In genomic region chr19:50331136-50331535, GRCm38 (mm10) we compare ENCODE assay signal across 24 mouse cellular contexts.
DNase-seq lines count a peak whose midpoint lies in the region; ATAC-seq and TF ChIP-seq lines count a peak whose summit lies in the region.
"Had no signal": no experiment of that assay in that cellular context is flagged by ENCODE, and none has a peak within 500 bp of the region (broad histone marks: within the 10 kb centered on the region; RNA-seq: fewer than 3 reads in every experiment).

No protein-coding gene starts in this region.

- TF ChIP-seq CTCF in kidney, adult 2 months (conservative IDR thresholded peaks at IDR 0.05; ENCODE audit: insufficient read depth, insufficient read length, low read depth, low read length) = no peak
- no peak for TF ChIP-seq CTCF in liver, adult 2 months (IDR thresholded peaks at IDR 0.05; ENCODE audit: low read depth, low read length)

- no peak for ATAC-seq in kidney, embryonic 14.5 days (ENCODE audit: low FRiP score, low TSS enrichment)
- ATAC-seq: activated CD4-positive, CD25-positive, alpha-beta regulatory T cell, adult 4 months; CD4-positive, CD25-positive, alpha-beta regulatory T cell, adult 4 months; forebrain, embryonic 13.5 days; forebrain, embryonic 15.5 days; Patski had no signal

- peaks cover 9% of the 10 kb centered on the region; the same call in 1 of the 2 replicates for H3K4me1 ChIP-seq in kidney, adult 2 months (ENCODE audit: control insufficient read depth, insufficient read depth, low read length)
- H3K4me1 ChIP-seq in kidney, embryonic 14.5 days (ENCODE audit: control insufficient read depth, insufficient read depth, low read length) = no peaks in the 10 kb centered on the region
- no peaks in the 10 kb centered on the region for H3K4me1 ChIP-seq in liver, adult 2 months (ENCODE audit: control insufficient read depth, insufficient read depth, low read length)
- H3K4me1 ChIP-seq: embryonic facial prominence, embryonic 10.5 days; embryonic facial prominence, embryonic 12.5 days; forebrain, embryonic 13.5 days; forebrain, embryonic 15.5 days had no signal

- no peak overlapping the region for H3K9ac ChIP-seq in kidney, embryonic 14.5 days (ENCODE audit: low read depth, low read length)
- H3K9ac ChIP-seq in liver, adult 2 months (ENCODE audit: low read depth, low read length) = no peak overlapping the region
- H3K9ac ChIP-seq: embryonic facial prominence, embryonic 12.5 days; forebrain, embryonic 13.5 days; forebrain, embryonic 15.5 days had no signal

- H3K9me3 ChIP-seq in kidney, embryonic 14.5 days (ENCODE audit: control insufficient read depth, low read length) = no peaks in the 10 kb centered on the region
- H3K9me3 ChIP-seq: embryonic facial prominence, embryonic 10.5 days; embryonic facial prominence, embryonic 12.5 days; forebrain, embryonic 13.5 days; forebrain, embryonic 15.5 days; G1E had no signal

- TF ChIP-seq POLR2A in kidney, adult 2 months (IDR thresholded peaks at IDR 0.05; ENCODE audit: low read depth, low read length) = no peak
- no peak for TF ChIP-seq POLR2A in liver, adult 2 months (IDR thresholded peaks at IDR 0.05; ENCODE audit: extremely low read depth, insufficient read depth, low read length)

- no peaks in the 10 kb centered on the region for H3K79me2 ChIP-seq in liver, adult 2 months (ENCODE audit: control insufficient read depth, insufficient read depth, low read length)

- no peaks in the 10 kb centered on the region for H3K27me3 ChIP-seq in kidney, adult 2 months (replicated peaks; ENCODE audit: control insufficient read depth, insufficient read depth, low read length)
- no peaks in the 10 kb centered on the region for H3K27me3 ChIP-seq in kidney, embryonic 14.5 days (ENCODE audit: control insufficient read depth, insufficient read depth, low read length)
- H3K27me3 ChIP-seq in liver, adult 2 months (ENCODE audit: control insufficient read depth, insufficient read depth, low read length) = no peaks in the 10 kb centered on the region
- H3K27me3 ChIP-seq: CH12.LX; embryonic facial prominence, embryonic 12.5 days; forebrain, embryonic 13.5 days; forebrain, embryonic 15.5 days had no signal

- no peak overlapping the region for H3K4me3 ChIP-seq in kidney, adult 2 months (ENCODE audit: insufficient read depth, low read depth, low read length)
- H3K4me3 ChIP-seq in kidney, embryonic 14.5 days (ENCODE audit: low read length) = no peak overlapping the region
- no peak overlapping the region for H3K4me3 ChIP-seq in liver, adult 2 months (ENCODE audit: insufficient read depth, low read depth, low read length)
- H3K4me3 ChIP-seq: embryonic facial prominence, embryonic 10.5 days; embryonic facial prominence, embryonic 12.5 days; forebrain, embryonic 13.5 days; forebrain, embryonic 15.5 days had no signal

- no peaks in the 10 kb centered on the region for H3K36me3 ChIP-seq in kidney, adult 2 months (ENCODE audit: control insufficient read depth, insufficient read depth, low read length)
- H3K36me3 ChIP-seq in kidney, embryonic 14.5 days (ENCODE audit: control insufficient read depth, insufficient read depth, low read length) = no peaks in the 10 kb centered on the region
- H3K36me3 ChIP-seq in liver, adult 2 months (ENCODE audit: control insufficient read depth, insufficient read depth, low read length) = no peaks in the 10 kb centered on the region
- H3K36me3 ChIP-seq: embryonic facial prominence, embryonic 10.5 days; embryonic facial prominence, embryonic 12.5 days; forebrain, embryonic 15.5 days; G1E had no signal

- H3K27ac ChIP-seq in kidney, adult 2 months (ENCODE audit: insufficient read depth, low read depth, low read length) = no peak overlapping the region
- H3K27ac ChIP-seq in kidney, embryonic 14.5 days (ENCODE audit: low read depth, low read length) = no peak overlapping the region
- H3K27ac ChIP-seq in liver, adult 2 months (replicated peaks; ENCODE audit: insufficient read depth, low read depth, low read length) = no peak overlapping the region
- H3K27ac ChIP-seq: embryonic facial prominence, embryonic 10.5 days; embryonic facial prominence, embryonic 12.5 days; forebrain, embryonic 13.5 days; forebrain, embryonic 15.5 days had no signal

- WGBS in kidney, adult 2 months = 39% methylated on average over 3 of the region's 3 CpGs
- 58% methylated on average over 3 of the region's 3 CpGs for WGBS in kidney, embryonic 14.5 days
- 41% methylated on average over 3 of the region's 3 CpGs for WGBS in liver, adult 2 months

- no peak overlapping the region for H3K4me2 ChIP-seq in kidney, embryonic 14.5 days (replicated peaks; ENCODE audit: low read depth, low read length)
- H3K4me2 ChIP-seq: embryonic facial prominence, embryonic 12.5 days; forebrain, embryonic 13.5 days; forebrain, embryonic 15.5 days had no signal

- DNase-seq in kidney, adult 2 months = peak; percentile 66
- peak; percentile 64 for DNase-seq in kidney, adult 9 months
- no peak for DNase-seq in kidney, adult 18-20 months
- peak; percentile 29 for DNase-seq in liver, adult 2 months (ENCODE audit: extremely low read depth, low read depth, low spot score)
- DNase-seq in liver = no peak
- DNase-seq: adrenal gland, adult 8-10 months; adrenal gland, postnatal 14 days; adrenal gland, postnatal 36 days; B cell, adult 2 months; cerebellum, adult 11-12 months; cerebellum, adult 2 months; cerebellum, adult 9-10 months; cerebellum, postnatal 10 days; cerebellum, postnatal 25 days had no signal

Comparison
In these comparisons a context has a peak if more than half of its experiments do, and no peak if none do; other contexts are left out.
1. DNase-seq: peak in kidney, adult 2 months (single experiment), kidney, adult 9 months (single experiment) and liver, adult 2 months (single experiment); none in kidney, adult 18-20 months (single experiment) and liver (single experiment).